Mouse (Mus musculus): ENCODE results near the gene Mansc4. TPM values are rescaled to one million over a fixed set of nuclear protein-coding genes. Genes with fewer than 3 reads are reported as not detected.

Mansc4 gene
- polyA plus RNA-seq, 1 experiment from 2014 or later = 0.96 TPM

- DNase-seq (ENCODE audit: low spot score) (no peak), ATAC-seq (ENCODE audit: low FRiP score) (no peak)
- no peaks in the 10 kb centered on the region for H3K9me3 ChIP-seq (ENCODE audit: control insufficient read depth, low read length)
- H3K27ac ChIP-seq (ENCODE audit: low read depth, low read length) = no peak overlapping the region
- no peak overlapping the region for H3K9ac ChIP-seq (ENCODE audit: low read depth, low read length)
- H3K4me3 ChIP-seq (ENCODE audit: low read depth, low read length) = no peak overlapping the region
- H3K36me3 ChIP-seq (ENCODE audit: control insufficient read depth, insufficient read depth, low read length) = 0 out of 2 replicates have a peak, but pooled peaks cover 2% of the 10 kb centered on the region
- H3K4me2 ChIP-seq (replicated peaks; ENCODE audit: low read depth, low read length) = no peak overlapping the region
- H3K4me1 ChIP-seq (replicated peaks; ENCODE audit: control insufficient read depth, insufficient read depth, low read length) = no peaks in the 10 kb centered on the region
- H3K27me3 ChIP-seq (ENCODE audit: control insufficient read depth, insufficient read depth, low read length) = no peaks in the 10 kb centered on the region
- 94% methylated on average over 8 of the region's 8 CpGs for WGBS
Observed at GRCm38 (mm10) chr6:147051666-147052065, 35.2 kb downstream of the Mansc4 start.

GRCm38 (mm10) chr6:147049239-147049805, 37.5 kb downstream of the Mansc4 start:
- Histone ChIP-seq H3K36me3 (ENCODE audit: control insufficient read depth, insufficient read depth, low read length) (0 out of 2 replicates have a peak, but pooled peaks cover 2% of the 10 kb centered on the region), H3K9me3 (ENCODE audit: control insufficient read depth, low read length) (no peaks in the 10 kb centered on the region), H3K4me2 (replicated peaks; ENCODE audit: low read depth, low read length) (no peak overlapping the region), H3K9ac (ENCODE audit: low read depth, low read length) (no peak overlapping the region), H3K27me3 (ENCODE audit: control insufficient read depth, insufficient read depth, low read length) (no peaks in the 10 kb centered on the region), H3K27ac (ENCODE audit: low read depth, low read length) (no peak overlapping the region), H3K4me1 (replicated peaks; ENCODE audit: control insufficient read depth, insufficient read depth, low read length) (no peaks in the 10 kb centered on the region), H3K4me3 (ENCODE audit: low read depth, low read length) (no peak overlapping the region)
- ATAC-seq (ENCODE audit: low FRiP score) (no peak), DNase-seq (ENCODE audit: low spot score) (no peak)
- WGBS = 96% methylated on average over 13 of the region's 13 CpGs

- H3K9ac ChIP-seq (ENCODE audit: low read depth, low read length) = no peak overlapping the region; the same call in 1 of the 2 replicates
- WGBS = 58% methylated on average over 7 of the region's 7 CpGs
- H3K27me3 ChIP-seq (ENCODE audit: control insufficient read depth, insufficient read depth, low read length) = no peaks in the 10 kb centered on the region
- no peak overlapping the region for H3K27ac ChIP-seq (ENCODE audit: low read depth, low read length)
- peak overlapping the region; percentile 38 for H3K4me2 ChIP-seq (replicated peaks; ENCODE audit: low read depth, low read length)
- no peaks in the 10 kb centered on the region for H3K4me1 ChIP-seq (replicated peaks; ENCODE audit: control insufficient read depth, insufficient read depth, low read length)
- no peak for ATAC-seq (ENCODE audit: low FRiP score)
- peak; percentile 7 for DNase-seq (ENCODE audit: low spot score)
- H3K36me3 ChIP-seq (ENCODE audit: control insufficient read depth, insufficient read depth, low read length) = 0 out of 2 replicates have a peak, but pooled peaks cover 2% of the 10 kb centered on the region
- H3K9me3 ChIP-seq (ENCODE audit: control insufficient read depth, low read length) = no peaks in the 10 kb centered on the region
- H3K4me3 ChIP-seq (ENCODE audit: low read depth, low read length) = peak overlapping the region; percentile 84
Observed at GRCm38 (mm10) chr6:147043633-147044032, 43.2 kb downstream of the Mansc4 start.

- Histone ChIP-seq H3K9ac (ENCODE audit: low read depth, low read length) (peak within 1 kb of the TSS; percentile 78), H3K4me3 (ENCODE audit: low read depth, low read length) (peak within 1 kb of the TSS; percentile 84), H3K36me3 (ENCODE audit: control insufficient read depth, insufficient read depth, low read length) (no peaks in the 10 kb centered on the region), H3K4me1 (replicated peaks; ENCODE audit: control insufficient read depth, insufficient read depth, low read length) (no peaks in the 10 kb centered on the region), H3K9me3 (ENCODE audit: control insufficient read depth, low read length) (no peaks in the 10 kb centered on the region), H3K27ac (ENCODE audit: low read depth, low read length) (peak within 1 kb of the TSS; percentile 75), H3K27me3 (ENCODE audit: control insufficient read depth, insufficient read depth, low read length) (no peaks in the 10 kb centered on the region), H3K4me2 (replicated peaks; ENCODE audit: low read depth, low read length) (peak within 1 kb of the TSS; percentile 38)
- ATAC-seq (ENCODE audit: low FRiP score) (peak; percentile 99), DNase-seq (ENCODE audit: low spot score) (peak; percentile 94)
- 5% methylated on average over 53 of the region's 66 CpGs for WGBS
Observed at GRCm38 (mm10) chr6:147042291-147043290, 44.2 kb downstream of the Mansc4 start, which contains the start of gene Mrps35. Gene Mrps35 (plus strand): TSS chr6:147042764.

- no peak for DNase-seq (ENCODE audit: low spot score)
- Histone ChIP-seq H3K4me2 (replicated peaks; ENCODE audit: low read depth, low read length) (no peak within 1 kb of the TSS), H3K27ac (ENCODE audit: low read depth, low read length) (no peak within 1 kb of the TSS), H3K9me3 (ENCODE audit: control insufficient read depth, low read length) (no peaks in the 10 kb centered on the region), H3K27me3 (ENCODE audit: control insufficient read depth, insufficient read depth, low read length) (no peaks in the 10 kb centered on the region), H3K36me3 (ENCODE audit: control insufficient read depth, insufficient read depth, low read length) (no peaks in the 10 kb centered on the region), H3K9ac (ENCODE audit: low read depth, low read length) (no peak within 1 kb of the TSS), H3K4me1 (replicated peaks; ENCODE audit: control insufficient read depth, insufficient read depth, low read length) (no peaks in the 10 kb centered on the region), H3K4me3 (ENCODE audit: low read depth, low read length) (no peak within 1 kb of the TSS)
- WGBS = 36% methylated on average over 13 of the region's 13 CpGs
- ATAC-seq (ENCODE audit: low FRiP score) = no peak
Observed at GRCm38 (mm10) chr6:147032303-147032925, 54.4 kb downstream of the Mansc4 start, which contains the start of gene Rep15. Gene Rep15 (plus strand): TSS chr6:147032584.

- H3K27me3 ChIP-seq (ENCODE audit: control insufficient read depth, insufficient read depth, low read length) = no peaks in the 10 kb centered on the region
- no peak for DNase-seq (ENCODE audit: low spot score)
- no peaks in the 10 kb centered on the region for H3K9me3 ChIP-seq (ENCODE audit: control insufficient read depth, low read length)
- H3K36me3 ChIP-seq (ENCODE audit: control insufficient read depth, insufficient read depth, low read length) = no peaks in the 10 kb centered on the region
- no peak overlapping the region for H3K4me2 ChIP-seq (replicated peaks; ENCODE audit: low read depth, low read length)
- ATAC-seq (ENCODE audit: low FRiP score) = no peak
- no peak overlapping the region for H3K9ac ChIP-seq (ENCODE audit: low read depth, low read length)
- no peaks in the 10 kb centered on the region for H3K4me1 ChIP-seq (replicated peaks; ENCODE audit: control insufficient read depth, insufficient read depth, low read length)
- WGBS = 90% methylated on average over 15 of the region's 15 CpGs
- H3K4me3 ChIP-seq (ENCODE audit: low read depth, low read length) = no peak overlapping the region
- H3K27ac ChIP-seq (ENCODE audit: low read depth, low read length) = no peak overlapping the region
Observed at GRCm38 (mm10) chr6:147030096-147030885, 56.5 kb downstream of the Mansc4 start.

GRCm38 (mm10) chr6:147029591-147029990, 57.2 kb downstream of the Mansc4 start:
- H3K9me3 ChIP-seq (ENCODE audit: control insufficient read depth, low read length) = no peaks in the 10 kb centered on the region
- no peak overlapping the region for H3K27ac ChIP-seq (ENCODE audit: low read depth, low read length)
- no peak overlapping the region for H3K4me3 ChIP-seq (ENCODE audit: low read depth, low read length)
- H3K36me3 ChIP-seq (ENCODE audit: control insufficient read depth, insufficient read depth, low read length) = no peaks in the 10 kb centered on the region
- H3K4me1 ChIP-seq (replicated peaks; ENCODE audit: control insufficient read depth, insufficient read depth, low read length) = no peaks in the 10 kb centered on the region
- no peak for ATAC-seq (ENCODE audit: low FRiP score)
- H3K9ac ChIP-seq (ENCODE audit: low read depth, low read length) = no peak overlapping the region
- 95% methylated on average over 9 of the region's 9 CpGs for WGBS
- no peaks in the 10 kb centered on the region for H3K27me3 ChIP-seq (ENCODE audit: control insufficient read depth, insufficient read depth, low read length)
- no peak overlapping the region for H3K4me2 ChIP-seq (replicated peaks; ENCODE audit: low read depth, low read length)
- DNase-seq (ENCODE audit: low spot score) = no peak

- 80% methylated on average over 2 of the region's 2 CpGs for WGBS
Observed at GRCm38 (mm10) chr6:147028396-147028795, 58.4 kb downstream of the Mansc4 start.

More at GRCm38 (mm10) chr6:147028396-147028795, 58.4 kb downstream of the Mansc4 start:
- H3K9ac ChIP-seq (ENCODE audit: low read depth, low read length) = no peak overlapping the region
- no peaks in the 10 kb centered on the region for H3K27me3 ChIP-seq (ENCODE audit: control insufficient read depth, insufficient read depth, low read length)
- ATAC-seq (ENCODE audit: low FRiP score) (no peak), DNase-seq (ENCODE audit: low spot score) (no peak)
- no peak overlapping the region for H3K4me2 ChIP-seq (replicated peaks; ENCODE audit: low read depth, low read length)
- no peaks in the 10 kb centered on the region for H3K36me3 ChIP-seq (ENCODE audit: control insufficient read depth, insufficient read depth, low read length)
- no peak overlapping the region for H3K27ac ChIP-seq (ENCODE audit: low read depth, low read length)
- H3K4me1 ChIP-seq (replicated peaks; ENCODE audit: control insufficient read depth, insufficient read depth, low read length) = no peaks in the 10 kb centered on the region
- no peak overlapping the region for H3K4me3 ChIP-seq (ENCODE audit: low read depth, low read length)
- no peaks in the 10 kb centered on the region for H3K9me3 ChIP-seq (ENCODE audit: control insufficient read depth, low read length)
